Mouse (Mus musculus): Measurements from ENCODE around the gene Gabre. TPM values are rescaled to one million over a fixed set of nuclear protein-coding genes. Genes with fewer than 3 reads are reported as not detected.

The Gabre gene
- 1 to 10 TPM in 1 of 2 experiments, under 1 TPM in 1; 0.72 to 1.2 TPM for total RNA-seq (2021)

- intact Hi-C loops (cut with DNase I) = no loop called here
- peak; percentile 32 to 39 for DNase-seq
Observed at GRCm38 (mm10) chrX:72274659-72275371, at the start of gene Gabre. Gene Gabre, minus strand, starts transcription at chrX:72274803.

DNA sequence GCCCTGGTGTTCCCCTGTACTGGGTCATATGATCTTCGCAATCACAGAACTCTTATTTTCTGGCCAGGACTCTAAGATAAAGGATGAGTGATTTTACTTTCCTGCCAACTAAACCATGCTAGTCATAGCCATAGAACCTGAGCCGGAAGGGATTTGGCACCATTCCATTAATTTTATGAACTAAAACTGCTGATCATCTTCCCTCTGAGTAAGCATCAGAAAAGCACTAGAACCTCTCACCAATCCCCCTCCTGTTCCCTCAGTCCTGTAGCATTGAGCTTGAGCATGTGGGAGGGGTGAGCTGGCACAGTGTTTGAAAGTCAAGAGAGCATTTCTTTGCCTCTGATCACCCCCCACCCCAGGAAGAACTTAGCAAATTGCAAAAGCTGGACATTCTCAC lies 23.2 kb upstream of the Gabre start:
- intact Hi-C loops (cut with DNase I) = no loop called here

GRCm38 (mm10) chrX:72275372-72275663 lies 715 bp upstream of the Gabre start:
- intact Hi-C loops (cut with DNase I) = no loop called here
- peak in 1 of 2 experiments; percentile 2 for DNase-seq

More for the DNA sequence above, 23.2 kb upstream of the Gabre start:
- DNase-seq = no peak

GRCm38 (mm10) chrX:72273966-72274658 lies 491 bp downstream of the Gabre start:
- peak in 1 of 2 experiments; percentile 8 for DNase-seq
- intact Hi-C loops (cut with DNase I) = no loop called here

DNA sequence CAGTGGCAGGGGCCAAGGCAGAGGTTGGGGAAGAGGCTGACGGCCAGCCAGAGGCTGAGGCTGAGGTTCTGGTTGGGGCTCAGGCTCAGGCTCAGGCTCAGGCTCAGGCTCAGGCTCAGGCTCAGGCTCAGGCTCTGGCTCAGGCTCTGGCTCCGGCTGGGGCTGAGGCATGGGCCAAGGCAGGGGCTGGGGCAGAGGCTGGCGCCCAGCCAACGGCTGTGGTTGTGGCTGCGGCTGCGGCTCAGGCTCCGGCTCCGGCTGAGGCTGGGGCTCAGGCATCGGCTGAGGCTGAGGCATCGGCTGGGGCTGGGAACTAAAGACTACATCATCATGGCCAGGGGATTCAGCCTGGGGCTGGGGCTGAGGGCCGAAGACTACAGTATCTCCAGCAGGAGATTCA lies 4.0 kb downstream of the Gabre start:
- intact Hi-C loops (cut with DNase I) = no loop called here
- no peak for DNase-seq

GRCm38 (mm10) chrX:72221717-72222116 lies 52.9 kb downstream of the Gabre start, which contains the start of gene Magea4:
Gene Magea4, plus strand, starts transcription at chrX:72222017.
- no peak for DNase-seq
- intact Hi-C loops (cut with DNase I) = no loop called here

Small RNA genes lying within 50 kb of the gene (microRNA-seq; reads per million reads assigned to microRNA genes)
- gene Mir224 (236 to 359 reads per million in 2 experiments), gene Mir452 (6.4 to 8.0 reads per million in 2 experiments)

Other genes with a start within 250 kb of the Gabre start
- not detected for gene Magea4, start 52.8 kb downstream of the Gabre start, total RNA-seq (2021)
- not detected for gene Magea10, start 112.1 kb upstream of the Gabre start, total RNA-seq (2021)

Measured in heart, postnatal 10 days (tissue).